Mouse (Mus musculus) bone marrow, adult 2 months (tissue): ENCODE measurements around the gene Fhdc1.

Experiments
- CTCF ChIP-seq: fragments of 200-500 bp; IDR thresholded peaks from 2 replicates; pipeline ENCODE4 v1.5.1; 2011; ENCODE audit warnings: low read length, control low read depth; ENCODE audit not compliant: control insufficient read depth, insufficient read depth
- POLR2A ChIP-seq: fragments of 200-500 bp; IDR thresholded peaks from 2 replicates; pipeline ENCODE4 v1.6.1; 2011; ENCODE audit warnings: low read depth, mild to moderate bottlenecking, control low read depth, low read length, borderline replicate concordance; ENCODE audit not compliant: control insufficient read depth

DNA sequence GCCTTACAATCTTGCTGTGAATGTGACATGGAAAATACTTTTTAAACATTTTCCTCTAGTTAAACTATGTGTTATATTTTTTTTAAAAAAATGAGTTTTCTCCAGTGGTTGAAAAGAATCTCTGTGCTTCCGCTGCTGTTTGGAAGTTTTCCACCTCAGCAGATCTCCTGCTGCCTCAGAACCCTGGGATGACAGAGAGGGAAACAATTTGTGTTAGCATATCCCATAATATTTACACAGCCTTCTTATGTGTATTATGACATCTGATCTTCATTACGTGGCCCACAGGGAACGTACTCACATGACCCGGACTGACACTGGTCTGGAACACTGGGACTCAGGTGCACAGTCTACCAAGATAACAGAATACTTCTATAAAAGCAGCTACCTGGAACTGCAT is 74.7 kb downstream of the Fhdc1 start:
- no peak for TF ChIP-seq POLR2A
- no peak for TF ChIP-seq CTCF
